Mouse (Mus musculus) forelimb bud, embryonic 11.5 days (tissue): ENCODE measurements around the gene Vmn1r209.
"Not testable (repeated sequence)": the region's sequence is repeated elsewhere in the genome, so short reads cannot be mapped to it uniquely, and the experiment has no call there.

Experiments used
- DNase-seq: peaks from one replicate; pipeline ENCODE4 v3.0.0-alpha.2; 2012; ENCODE audit warnings: low read depth, low spot score

The Vmn1r209 gene

GRCm38 (mm10) chr13:22809582-22809981 is at the start of gene Vmn1r209:
Gene Vmn1r209 (minus strand): TSS chr13:22809682.
- DNase-seq, result not testable (repeated sequence)

- DNase-seq, result no peak
These were observed 48.0 kb upstream of the Vmn1r209 start, which contains the start of gene Vmn1r211 for GRCm38 (mm10) chr13:22857461-22857860. Gene Vmn1r211 (minus strand): TSS chr13:22857561.

- no peak for DNase-seq
These were observed 45.3 kb upstream of the Vmn1r209 start for GRCm38 (mm10) chr13:22854760-22855159.

GRCm38 (mm10) chr13:22846798-22847197 is 37.3 kb upstream of the Vmn1r209 start:
- DNase-seq, result no peak

GRCm38 (mm10) chr13:22844304-22844703 is 34.8 kb upstream of the Vmn1r209 start:
- not testable (repeated sequence) for DNase-seq

- no peak for DNase-seq
These were observed 21.8 kb upstream of the Vmn1r209 start, which contains the start of gene Vmn1r210 for GRCm38 (mm10) chr13:22831248-22831647. Gene Vmn1r210 (minus strand): TSS chr13:22831348.

- not testable (repeated sequence) for DNase-seq
These were observed 19.9 kb upstream of the Vmn1r209 start for GRCm38 (mm10) chr13:22829395-22829794.

GRCm38 (mm10) chr13:22821601-22822000 is 12.1 kb upstream of the Vmn1r209 start:
- not testable (repeated sequence) for DNase-seq

- not testable (repeated sequence) for DNase-seq
These were observed 21.4 kb downstream of the Vmn1r209 start for GRCm38 (mm10) chr13:22788096-22788495.

- not testable (repeated sequence) for DNase-seq
These were observed 25.3 kb downstream of the Vmn1r209 start for GRCm38 (mm10) chr13:22784159-22784558.

- DNase-seq, result not testable (repeated sequence)
These were observed 32.2 kb downstream of the Vmn1r209 start, which contains the start of gene Vmn1r208 for GRCm38 (mm10) chr13:22777300-22777699. Gene Vmn1r208 (minus strand): TSS chr13:22777400.

- not testable (repeated sequence) for DNase-seq
These were observed 37.9 kb downstream of the Vmn1r209 start for GRCm38 (mm10) chr13:22771592-22771991.
